Mouse (Mus musculus) forebrain, embryonic 13.5 days (tissue): ENCODE data around the gene Sox21. TPM values are rescaled to one million over a fixed set of nuclear protein-coding genes. Genes with fewer than 3 reads are reported as not detected.

Experiments
- ATAC-seq: fragments of 200-750 bp; cut with Nextera tagmentation; 2 replicates; pipeline ENCODE4 v1.8.0; 2017
- H3K27ac ChIP-seq: fragments of 300-500 bp; sonication (generic); 2 replicates; pipeline ENCODE4 v1.5.1; 2015; ENCODE audit warnings: inconsistent platforms, mild to moderate bottlenecking, moderate library complexity
- H3K27me3 ChIP-seq: fragments of 300-500 bp; sonication (generic); 2 replicates; pipeline ENCODE4 v1.6.1; 2015; ENCODE audit warnings: mild to moderate bottlenecking, inconsistent platforms
- H3K36me3 ChIP-seq: fragments of 300-500 bp; sonication (generic); 2 replicates; pipeline ENCODE4 v1.6.1; 2015; ENCODE audit warnings: mild to moderate bottlenecking, inconsistent platforms; ENCODE audit not compliant: poor library complexity, severe bottlenecking
- H3K4me1 ChIP-seq: fragments of 300-500 bp; sonication (generic); 2 replicates; pipeline ENCODE4 v1.6.1; 2015; ENCODE audit warnings: inconsistent platforms
- H3K4me2 ChIP-seq: fragments of 300-500 bp; sonication (generic); 2 replicates; pipeline ENCODE4 v1.6.1; 2015; ENCODE audit warnings: inconsistent platforms, mild to moderate bottlenecking, moderate library complexity
- H3K4me3 ChIP-seq: fragments of 300-500 bp; sonication (generic); 2 replicates; pipeline ENCODE4 v1.5.1; 2015; ENCODE audit warnings: mild to moderate bottlenecking, inconsistent platforms
- H3K9ac ChIP-seq: fragments of 300-500 bp; sonication (generic); 2 replicates; pipeline ENCODE4 v1.6.1; 2015; ENCODE audit warnings: mild to moderate bottlenecking, inconsistent platforms
- H3K9me3 ChIP-seq: fragments of 300-500 bp; sonication (generic); replicated peaks from 2 replicates; pipeline ENCODE4 v1.6.1; 2016; ENCODE audit warnings: inconsistent platforms
- WGBS: fragments of 180-500 bp; shearing (Covaris S2); methylation state at CpG from one replicate; pipeline ENCODE4 v1.1.7; 2015; 5-methylcytosine and 5-hydroxymethylcytosine counted together
- polyA plus RNA-seq: library from polyadenylated mRNA; unstranded; fragments of >200 nt; fragmentation: Nextera tagmentation; extraction: Ambion mirVana; gene quantifications from 2 replicates; pipeline ENCODE4 v1.2.1, GENCODE M21; 2015

Sox21 gene
- polyA plus RNA-seq, 1 experiment from 2014 or later: 11.5 TPM

GRCm38 (mm10) chr14:118235973-118236885 lies 601 bp downstream of the Sox21 start:
- peaks cover 37% of the 10 kb centered on the region for H3K27me3 ChIP-seq
- peak overlapping the region; percentile 81 for H3K4me3 ChIP-seq
- H3K4me2 ChIP-seq: peak overlapping the region; percentile 91
- no peaks in the 10 kb centered on the region for H3K9me3 ChIP-seq
- peaks cover 56% of the 10 kb centered on the region for H3K4me1 ChIP-seq
- H3K36me3 ChIP-seq: peaks cover 12% of the 10 kb centered on the region
- peak; percentile 48 for ATAC-seq
- peak overlapping the region; percentile 90 for H3K27ac ChIP-seq
- WGBS: under 1% methylated on average over 70 of the region's 73 CpGs
- peak overlapping the region; percentile 95 for H3K9ac ChIP-seq

- H3K27me3 ChIP-seq: peaks cover 32% of the 10 kb centered on the region
- H3K27ac ChIP-seq: peak overlapping the region; percentile 90
- peak overlapping the region; percentile 91 for H3K4me2 ChIP-seq
- peaks cover 61% of the 10 kb centered on the region for H3K4me1 ChIP-seq
- no peaks in the 10 kb centered on the region for H3K9me3 ChIP-seq
- under 1% methylated on average over 57 of the region's 62 CpGs for WGBS
- H3K36me3 ChIP-seq: peaks cover 12% of the 10 kb centered on the region
- no peak for ATAC-seq
- peak overlapping the region; percentile 95 for H3K9ac ChIP-seq
- H3K4me3 ChIP-seq: peak overlapping the region; percentile 81
Observed at GRCm38 (mm10) chr14:118235361-118235972, 1.4 kb downstream of the Sox21 start.

- under 1% methylated on average over 45 of the region's 84 CpGs for WGBS
- H3K4me2 ChIP-seq: peak overlapping the region; percentile 91
- H3K4me3 ChIP-seq: peak overlapping the region; percentile 81
- H3K4me1 ChIP-seq: peaks cover 67% of the 10 kb centered on the region
- no peaks in the 10 kb centered on the region for H3K9me3 ChIP-seq
- peaks cover 12% of the 10 kb centered on the region for H3K36me3 ChIP-seq
- H3K27ac ChIP-seq: peak overlapping the region; percentile 90
- H3K27me3 ChIP-seq: peaks cover 25% of the 10 kb centered on the region
- peak overlapping the region; percentile 95 for H3K9ac ChIP-seq
- no peak for ATAC-seq
Observed at GRCm38 (mm10) chr14:118234541-118235210, 2.2 kb downstream of the Sox21 start.

GRCm38 (mm10) chr14:118233786-118234540 lies 2.9 kb downstream of the Sox21 start:
- Histone ChIP-seq H3K4me2 (peak overlapping the region; percentile 91), H3K9ac (peak overlapping the region; percentile 95), H3K36me3 (peaks cover 12% of the 10 kb centered on the region), H3K27me3 (peaks cover 25% of the 10 kb centered on the region), H3K4me1 (peaks cover 69% of the 10 kb centered on the region), H3K4me3 (peak overlapping the region; percentile 81), H3K27ac (peak overlapping the region; percentile 90), H3K9me3 (no peaks in the 10 kb centered on the region)
- no peak for ATAC-seq
- whole genome bisulfite sequencing: 2% methylated on average over 26 of the region's 26 CpGs

GRCm38 (mm10) chr14:118232381-118232970 lies 4.4 kb downstream of the Sox21 start:
- Histone ChIP-seq H3K9me3 (no peaks in the 10 kb centered on the region), H3K9ac (peak overlapping the region; percentile 63), H3K4me2 (peak overlapping the region; percentile 73), H3K27me3 (peaks cover 33% of the 10 kb centered on the region), H3K4me1 (peaks cover 83% of the 10 kb centered on the region), H3K27ac (peak overlapping the region; percentile 85), H3K36me3 (peaks cover 12% of the 10 kb centered on the region), H3K4me3 (peak overlapping the region; percentile 34)
- WGBS: 1% methylated on average over 8 of the region's 8 CpGs
- ATAC-seq: no peak

- H3K27me3 ChIP-seq: peaks cover 70% of the 10 kb centered on the region
- no peaks in the 10 kb centered on the region for H3K9me3 ChIP-seq
- no peaks in the 10 kb centered on the region for H3K36me3 ChIP-seq
- no peak for ATAC-seq
- peak overlapping the region; percentile 51 for H3K4me2 ChIP-seq
- 2% methylated on average over 21 of the region's 21 CpGs for WGBS
- no peak overlapping the region for H3K27ac ChIP-seq
- peaks cover 62% of the 10 kb centered on the region for H3K4me1 ChIP-seq
- H3K4me3 ChIP-seq: peak overlapping the region; percentile 8; the same call in 1 of the 2 replicates
- H3K9ac ChIP-seq: no peak overlapping the region
Observed at GRCm38 (mm10) chr14:118226471-118227155, 10.2 kb downstream of the Sox21 start.

GRCm38 (mm10) chr14:118225911-118226310 lies 10.9 kb downstream of the Sox21 start:
- Histone ChIP-seq H3K27me3 (peaks cover 70% of the 10 kb centered on the region), H3K9ac (peak overlapping the region; percentile 6; the same call in 1 of the 2 replicates)
- WGBS: 0% methylated on average over 21 of the region's 21 CpGs

GRCm38 (mm10) chr14:118225061-118225743 lies 11.6 kb downstream of the Sox21 start:
- ATAC-seq: no peak
- Histone ChIP-seq H3K9me3 (no peaks in the 10 kb centered on the region), H3K27me3 (peaks cover 73% of the 10 kb centered on the region), H3K4me3 (0 out of 2 replicates have a peak overlapping the region, but pooled peaks have one; percentile 8), H3K4me2 (peak overlapping the region; percentile 51), H3K9ac (no peak overlapping the region), H3K4me1 (peaks cover 50% of the 10 kb centered on the region), H3K36me3 (no peaks in the 10 kb centered on the region), H3K27ac (no peak overlapping the region)
- WGBS: 33% methylated on average over 16 of the region's 16 CpGs

More at GRCm38 (mm10) chr14:118225911-118226310, 10.9 kb downstream of the Sox21 start:
- peaks cover 55% of the 10 kb centered on the region for H3K4me1 ChIP-seq
- H3K4me2 ChIP-seq: peak overlapping the region; percentile 51
- peak; percentile 59 for ATAC-seq
- no peaks in the 10 kb centered on the region for H3K36me3 ChIP-seq
- no peaks in the 10 kb centered on the region for H3K9me3 ChIP-seq
- H3K27ac ChIP-seq: no peak overlapping the region
- H3K4me3 ChIP-seq: peak overlapping the region; percentile 8

- ATAC-seq: no peak
- Histone ChIP-seq H3K4me2 (no peak overlapping the region), H3K4me1 (peaks cover 9% of the 10 kb centered on the region), H3K27ac (no peak overlapping the region), H3K9ac (no peak overlapping the region), H3K9me3 (no peaks in the 10 kb centered on the region), H3K4me3 (no peak overlapping the region), H3K36me3 (no peaks in the 10 kb centered on the region), H3K27me3 (peaks cover 74% of the 10 kb centered on the region)
- 89% methylated on average over 1 of the region's 1 CpGs for WGBS
Observed at GRCm38 (mm10) chr14:118220885-118221284, 15.9 kb downstream of the Sox21 start.

- Histone ChIP-seq H3K4me1 (peaks cover 8% of the 10 kb centered on the region; the same call in 1 of the 2 replicates), H3K36me3 (no peaks in the 10 kb centered on the region), H3K9me3 (no peaks in the 10 kb centered on the region), H3K4me3 (no peak overlapping the region), H3K9ac (no peak overlapping the region), H3K27me3 (peaks cover 59% of the 10 kb centered on the region), H3K4me2 (no peak overlapping the region), H3K27ac (no peak overlapping the region)
- 94% methylated on average over 8 of the region's 8 CpGs for WGBS
- ATAC-seq: no peak
Observed at GRCm38 (mm10) chr14:118216826-118217225, 20.0 kb downstream of the Sox21 start.
